Mouse (Mus musculus): Measurements from ENCODE around the gene Psmb4. TPM values are rescaled to one million over a fixed set of nuclear protein-coding genes. Genes with fewer than 3 reads are reported as not detected.
A peak's percentile ranks its signal among the peaks of the same experiment; 100 is the strongest.

The Psmb4 gene
- polyA plus RNA-seq, 1 experiment from 2014 or later: 138 TPM

- no peak for ATAC-seq (ENCODE audit: low read depth)
- Histone ChIP-seq H3K9me3 (replicated peaks; ENCODE audit: control insufficient read depth, low read length) (no peaks in the 10 kb centered on the region), H3K9ac (ENCODE audit: low read depth, low read length) (no peak overlapping the region), H3K27ac (ENCODE audit: low read length) (no peak overlapping the region), H3K4me2 (ENCODE audit: low read depth, low read length) (no peak overlapping the region), H3K36me3 (ENCODE audit: control insufficient read depth, insufficient read depth) (peaks cover 48% of the 10 kb centered on the region), H3K4me1 (ENCODE audit: control insufficient read depth, low read depth, low read length) (peaks cover 8% of the 10 kb centered on the region), H3K4me3 (ENCODE audit: low read depth, low read length) (no peak overlapping the region), H3K27me3 (ENCODE audit: control insufficient read depth, insufficient read depth, low read depth, low read length) (no peaks in the 10 kb centered on the region)
- 77% methylated on average over 4 of the region's 4 CpGs for WGBS (ENCODE audit: insufficient replicate concordance)
Measured at GRCm38 (mm10) chr3:94881840-94882239, 4.9 kb downstream of the Psmb4 start.

DNA sequence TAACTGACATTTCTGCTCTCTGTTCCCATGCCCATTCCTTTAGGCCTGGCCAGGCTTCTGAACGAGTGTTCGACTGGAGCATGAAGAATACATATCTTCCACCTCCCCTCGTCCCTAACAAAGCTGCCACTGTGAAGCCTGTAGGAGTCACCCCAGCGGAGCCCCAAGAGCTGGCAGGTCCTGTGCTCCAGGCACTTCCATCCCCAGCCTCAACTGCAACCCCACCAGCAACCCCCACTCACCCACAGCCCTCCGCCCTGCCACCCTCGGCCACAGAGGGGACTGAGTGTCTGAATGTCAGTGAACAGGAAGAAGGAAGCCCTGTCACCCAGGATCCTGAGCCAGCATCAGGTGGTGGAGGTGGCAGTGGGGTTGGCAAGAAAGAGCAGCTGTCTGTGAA is 8.1 kb downstream of the Psmb4 start:
- Histone ChIP-seq H3K4me2 (ENCODE audit: low read depth, low read length) (no peak overlapping the region), H3K36me3 (ENCODE audit: control insufficient read depth, insufficient read depth) (peaks cover 56% of the 10 kb centered on the region), H3K9ac (ENCODE audit: low read depth, low read length) (no peak overlapping the region), H3K9me3 (replicated peaks; ENCODE audit: control insufficient read depth, low read length) (no peaks in the 10 kb centered on the region), H3K27ac (ENCODE audit: low read length) (no peak overlapping the region), H3K4me3 (ENCODE audit: low read depth, low read length) (no peak overlapping the region), H3K27me3 (ENCODE audit: control insufficient read depth, insufficient read depth, low read depth, low read length) (no peaks in the 10 kb centered on the region), H3K4me1 (ENCODE audit: control insufficient read depth, low read depth, low read length) (no peaks in the 10 kb centered on the region)
- no peak for ATAC-seq (ENCODE audit: low read depth)
- 81% methylated on average over 6 of the region's 6 CpGs for WGBS (ENCODE audit: insufficient replicate concordance)

GRCm38 (mm10) chr3:94869011-94869410 is 17.8 kb downstream of the Psmb4 start:
- H3K4me2 ChIP-seq (ENCODE audit: low read depth, low read length): no peak overlapping the region
- 79% methylated on average over 3 of the region's 3 CpGs for WGBS (ENCODE audit: insufficient replicate concordance)
- H3K27me3 ChIP-seq (ENCODE audit: control insufficient read depth, insufficient read depth, low read depth, low read length): no peaks in the 10 kb centered on the region
- H3K4me3 ChIP-seq (ENCODE audit: low read depth, low read length): no peak overlapping the region
- H3K4me1 ChIP-seq (ENCODE audit: control insufficient read depth, low read depth, low read length): no peaks in the 10 kb centered on the region
- no peak overlapping the region for H3K27ac ChIP-seq (ENCODE audit: low read length)
- no peak for ATAC-seq (ENCODE audit: low read depth)
- peaks cover 17% of the 10 kb centered on the region for H3K36me3 ChIP-seq (ENCODE audit: control insufficient read depth, insufficient read depth)
- no peaks in the 10 kb centered on the region for H3K9me3 ChIP-seq (replicated peaks; ENCODE audit: control insufficient read depth, low read length)
- no peak overlapping the region for H3K9ac ChIP-seq (ENCODE audit: low read depth, low read length)

DNA sequence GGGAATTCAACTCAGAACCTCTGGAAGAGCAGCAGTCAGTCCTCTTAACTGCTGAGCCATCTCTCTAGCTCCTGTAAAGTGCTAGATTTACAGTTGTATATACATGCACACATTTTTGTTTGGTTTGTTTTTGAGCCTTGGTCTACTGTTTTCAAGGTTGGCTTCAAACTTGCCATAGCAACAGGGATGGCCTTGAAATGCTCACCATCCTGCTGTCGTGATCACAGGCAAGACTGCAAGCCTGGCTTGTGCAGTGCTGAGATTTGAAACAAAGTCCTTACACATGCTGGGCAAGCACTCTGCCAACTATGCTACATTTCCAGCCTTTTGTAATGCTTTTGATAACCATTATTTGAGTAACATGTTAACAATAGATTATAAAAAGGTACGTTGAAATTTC is 27.3 kb downstream of the Psmb4 start:
- H3K4me2 ChIP-seq (ENCODE audit: low read depth, low read length): no peak overlapping the region
- no peak overlapping the region for H3K27ac ChIP-seq (ENCODE audit: low read length)
- ATAC-seq (ENCODE audit: low read depth): no peak
- H3K4me1 ChIP-seq (ENCODE audit: control insufficient read depth, low read depth, low read length): no peaks in the 10 kb centered on the region
- H3K27me3 ChIP-seq (ENCODE audit: control insufficient read depth, insufficient read depth, low read depth, low read length): no peaks in the 10 kb centered on the region
- H3K4me3 ChIP-seq (ENCODE audit: low read depth, low read length): no peak overlapping the region
- H3K36me3 ChIP-seq (ENCODE audit: control insufficient read depth, insufficient read depth): peaks cover 31% of the 10 kb centered on the region
- no peak overlapping the region for H3K9ac ChIP-seq (ENCODE audit: low read depth, low read length)
- 65% methylated on average over 2 of the region's 2 CpGs for WGBS (ENCODE audit: insufficient replicate concordance)
- no peaks in the 10 kb centered on the region for H3K9me3 ChIP-seq (replicated peaks; ENCODE audit: control insufficient read depth, low read length)

GRCm38 (mm10) chr3:94852215-94852614 is 34.5 kb downstream of the Psmb4 start:
- Histone ChIP-seq H3K4me3 (ENCODE audit: low read depth, low read length) (no peak overlapping the region), H3K27ac (ENCODE audit: low read length) (no peak overlapping the region), H3K36me3 (ENCODE audit: control insufficient read depth, insufficient read depth) (peaks cover 14% of the 10 kb centered on the region), H3K4me1 (ENCODE audit: control insufficient read depth, low read depth, low read length) (no peaks in the 10 kb centered on the region; the same call in 1 of the 2 replicates), H3K9ac (ENCODE audit: low read depth, low read length) (no peak overlapping the region), H3K9me3 (replicated peaks; ENCODE audit: control insufficient read depth, low read length) (no peaks in the 10 kb centered on the region), H3K4me2 (ENCODE audit: low read depth, low read length) (no peak overlapping the region), H3K27me3 (ENCODE audit: control insufficient read depth, insufficient read depth, low read depth, low read length) (no peaks in the 10 kb centered on the region)
- WGBS (ENCODE audit: insufficient replicate concordance): 64% methylated on average over 3 of the region's 3 CpGs
- ATAC-seq (ENCODE audit: low read depth): no peak

GRCm38 (mm10) chr3:94851731-94852130 is 35.0 kb downstream of the Psmb4 start:
- 0 out of 2 replicates have a peak, but pooled peaks have one; percentile 35 for ATAC-seq (ENCODE audit: low read depth)
- Histone ChIP-seq H3K27me3 (ENCODE audit: control insufficient read depth, insufficient read depth, low read depth, low read length) (no peaks in the 10 kb centered on the region), H3K27ac (ENCODE audit: low read length) (no peak overlapping the region), H3K4me3 (ENCODE audit: low read depth, low read length) (no peak overlapping the region), H3K4me1 (ENCODE audit: control insufficient read depth, low read depth, low read length) (no peaks in the 10 kb centered on the region; the same call in 1 of the 2 replicates), H3K9ac (ENCODE audit: low read depth, low read length) (no peak overlapping the region), H3K36me3 (ENCODE audit: control insufficient read depth, insufficient read depth) (peaks cover 12% of the 10 kb centered on the region), H3K9me3 (replicated peaks; ENCODE audit: control insufficient read depth, low read length) (no peaks in the 10 kb centered on the region), H3K4me2 (ENCODE audit: low read depth, low read length) (no peak overlapping the region)
- 32% methylated on average over 3 of the region's 3 CpGs for WGBS (ENCODE audit: insufficient replicate concordance)

DNA sequence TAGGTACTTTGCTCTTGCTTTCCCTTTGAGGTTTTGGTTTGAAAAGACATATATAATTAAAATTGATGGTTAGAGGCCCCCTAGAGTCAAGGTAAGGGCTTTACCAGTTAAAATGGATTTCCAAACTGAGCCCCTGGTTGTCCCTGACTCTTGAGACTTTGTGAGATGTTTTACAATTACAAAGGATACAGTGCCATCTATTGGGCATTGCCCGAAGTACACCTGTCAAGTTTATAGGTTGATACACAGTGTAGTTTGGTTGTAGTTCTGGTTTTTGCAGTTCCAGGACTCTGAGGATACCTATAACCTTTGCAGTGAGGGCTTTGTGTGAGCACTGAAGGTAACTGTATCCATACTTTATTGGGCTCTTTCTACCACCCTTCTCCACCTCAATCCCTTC is 37.4 kb downstream of the Psmb4 start:
- no peaks in the 10 kb centered on the region; the same call in 1 of the 2 replicates for H3K4me1 ChIP-seq (ENCODE audit: control insufficient read depth, low read depth, low read length)
- no peak overlapping the region for H3K9ac ChIP-seq (ENCODE audit: low read depth, low read length)
- no peaks in the 10 kb centered on the region for H3K27me3 ChIP-seq (ENCODE audit: control insufficient read depth, insufficient read depth, low read depth, low read length)
- 0% methylated on average over 1 of the region's 1 CpGs for WGBS (ENCODE audit: insufficient replicate concordance)
- ATAC-seq (ENCODE audit: low read depth): no peak
- H3K4me3 ChIP-seq (ENCODE audit: low read depth, low read length): no peak overlapping the region
- no peak overlapping the region for H3K27ac ChIP-seq (ENCODE audit: low read length)
- H3K36me3 ChIP-seq (ENCODE audit: control insufficient read depth, insufficient read depth): no peaks in the 10 kb centered on the region
- H3K9me3 ChIP-seq (replicated peaks; ENCODE audit: control insufficient read depth, low read length): no peaks in the 10 kb centered on the region
- no peak overlapping the region for H3K4me2 ChIP-seq (ENCODE audit: low read depth, low read length)

DNA sequence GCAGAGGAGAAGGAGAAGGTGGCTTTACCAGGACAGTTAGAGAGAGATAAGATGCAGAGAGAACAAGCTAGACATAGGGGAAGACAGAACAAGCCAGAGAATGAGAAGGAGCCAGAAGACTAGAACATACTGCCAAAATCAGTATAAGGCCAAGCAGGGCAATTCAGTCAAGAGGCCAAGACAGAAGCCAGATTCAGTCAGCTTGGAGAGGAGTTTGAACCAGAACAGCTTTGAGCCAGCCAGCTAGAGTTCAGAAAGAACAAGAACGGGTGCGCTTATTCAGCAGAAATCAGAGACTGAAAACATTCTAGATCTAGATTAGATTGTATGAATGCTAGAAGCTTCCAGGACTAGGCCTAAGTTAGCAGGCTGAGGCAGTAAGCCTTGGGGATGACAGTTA is 39.4 kb downstream of the Psmb4 start:
- no peak overlapping the region for H3K27ac ChIP-seq (ENCODE audit: low read length)
- H3K27me3 ChIP-seq (ENCODE audit: control insufficient read depth, insufficient read depth, low read depth, low read length): no peaks in the 10 kb centered on the region
- 79% methylated on average over 2 of the region's 2 CpGs for WGBS (ENCODE audit: insufficient replicate concordance)
- H3K9me3 ChIP-seq (replicated peaks; ENCODE audit: control insufficient read depth, low read length): no peaks in the 10 kb centered on the region
- no peak overlapping the region for H3K4me2 ChIP-seq (ENCODE audit: low read depth, low read length)
- H3K4me3 ChIP-seq (ENCODE audit: low read depth, low read length): no peak overlapping the region
- no peak for ATAC-seq (ENCODE audit: low read depth)
- H3K36me3 ChIP-seq (ENCODE audit: control insufficient read depth, insufficient read depth): no peaks in the 10 kb centered on the region
- H3K9ac ChIP-seq (ENCODE audit: low read depth, low read length): no peak overlapping the region
- H3K4me1 ChIP-seq (ENCODE audit: control insufficient read depth, low read depth, low read length): no peaks in the 10 kb centered on the region; the same call in 1 of the 2 replicates

- Histone ChIP-seq H3K9ac (ENCODE audit: low read depth, low read length) (no peak overlapping the region; the same call in 1 of the 2 replicates), H3K9me3 (replicated peaks; ENCODE audit: control insufficient read depth, low read length) (no peaks in the 10 kb centered on the region), H3K27ac (ENCODE audit: low read length) (no peak overlapping the region), H3K4me1 (ENCODE audit: control insufficient read depth, low read depth, low read length) (peaks cover 14% of the 10 kb centered on the region), H3K4me3 (ENCODE audit: low read depth, low read length) (no peak overlapping the region), H3K4me2 (ENCODE audit: low read depth, low read length) (peak overlapping the region; percentile 60), H3K36me3 (ENCODE audit: control insufficient read depth, insufficient read depth) (no peaks in the 10 kb centered on the region), H3K27me3 (ENCODE audit: control insufficient read depth, insufficient read depth, low read depth, low read length) (no peaks in the 10 kb centered on the region)
- no peak for ATAC-seq (ENCODE audit: low read depth)
- WGBS (ENCODE audit: insufficient replicate concordance): 52% methylated on average over 5 of the region's 5 CpGs
Measured at GRCm38 (mm10) chr3:94839101-94839500, 47.7 kb downstream of the Psmb4 start.
